Mouse (Mus musculus) ES-E14 (cell line): ENCODE results near the gene Gm14406.
"Not testable (repeated sequence)": the region's sequence is repeated elsewhere in the genome, so short reads cannot be mapped to it uniquely, and the experiment has no call there.

Experiments used
- CHD2 ChIP-seq: IDR thresholded peaks from 2 replicates; pipeline ENCODE4 v1.6.1; 2014; ENCODE audit warnings: mild to moderate bottlenecking, low read depth, low read length, inconsistent platforms
- HCFC1 ChIP-seq: IDR thresholded peaks from 2 replicates; pipeline ENCODE4 v1.6.1; 2012; ENCODE audit warnings: low read length, inconsistent platforms, borderline replicate concordance; ENCODE audit not compliant: insufficient read depth
- MAFK ChIP-seq: IDR thresholded peaks from 2 replicates; pipeline ENCODE4 v1.6.1; 2014; ENCODE audit warnings: mild to moderate bottlenecking, low read depth, low read length, inconsistent platforms; ENCODE audit not compliant: insufficient read depth
- ZC3H11A ChIP-seq: IDR thresholded peaks from 2 replicates; pipeline ENCODE4 v1.6.1; 2012; ENCODE audit warnings: low read depth, mild to moderate bottlenecking, inconsistent platforms, low read length, borderline replicate concordance
- ZNF384 ChIP-seq: IDR thresholded peaks from 2 replicates; pipeline ENCODE4 v1.6.1; 2012; ENCODE audit warnings: low read depth, low read length, inconsistent platforms

GRCm38 (mm10) chr2:177524171-177524570 is 53.8 kb downstream of the Gm14406 start:
- TF ChIP-seq HCFC1, CHD2, ZNF384, ZC3H11A, MAFK: not testable (repeated sequence)
